ENCODE assay signal across 16 mouse cellular contexts in genomic region chr2:87394686-87395085, GRCm38 (mm10). TPM values are rescaled to one million over a fixed set of nuclear protein-coding genes. Genes with fewer than 3 reads are reported as not detected.
"Had no signal": no experiment of that assay in that cellular context is flagged by ENCODE, and none has a peak within 500 bp of the region (broad histone marks: within the 10 kb centered on the region; RNA-seq: fewer than 3 reads in every experiment).

No protein-coding gene starts in this region.

RNA-seq across cellular contexts. Expression of gene Olfr1122, which starts 9.0 kb away (rescaled TPM):
- total RNA-seq: layer of hippocampus, postnatal 14 days had no signal
- polyA plus RNA-seq: kidney, embryonic 15.5 days; limb, embryonic 12.5 days; limb, embryonic 15.5 days; liver, embryonic 11.5 days; liver, embryonic 14.5 days; liver, postnatal 0 days; lung, embryonic 15.5 days; midbrain, embryonic 10.5 days; midbrain, embryonic 13.5 days; neural tube, embryonic 12.5 days; neural tube, embryonic 15.5 days; stomach, embryonic 15.5 days; testis, adult 2 months; urinary bladder, adult 2 months had no signal

RNA-seq across cellular contexts. Expression of gene Olfr1123, which starts 21.7 kb away (rescaled TPM):
- total RNA-seq: layer of hippocampus, postnatal 14 days; left cerebral cortex, postnatal 4 days had no signal
- polyA plus RNA-seq: kidney, embryonic 15.5 days; limb, embryonic 12.5 days; limb, embryonic 15.5 days; liver, embryonic 11.5 days; liver, embryonic 14.5 days; liver, postnatal 0 days; lung, embryonic 15.5 days; midbrain, embryonic 10.5 days; midbrain, embryonic 13.5 days; neural tube, embryonic 12.5 days; neural tube, embryonic 15.5 days; stomach, embryonic 15.5 days; testis, adult 2 months; urinary bladder, adult 2 months had no signal

RNA-seq across cellular contexts. Expression of gene Olfr1121, which starts 25.0 kb away (rescaled TPM):
- total RNA-seq: layer of hippocampus, postnatal 14 days; left cerebral cortex, postnatal 4 days had no signal
- polyA plus RNA-seq: kidney, embryonic 15.5 days; limb, embryonic 12.5 days; limb, embryonic 15.5 days; liver, embryonic 11.5 days; liver, embryonic 14.5 days; liver, postnatal 0 days; lung, embryonic 15.5 days; midbrain, embryonic 10.5 days; midbrain, embryonic 13.5 days; neural tube, embryonic 12.5 days; neural tube, embryonic 15.5 days; stomach, embryonic 15.5 days; testis, adult 2 months; urinary bladder, adult 2 months had no signal

RNA-seq across cellular contexts. Expression of gene Olfr1124, which starts 35.4 kb away (rescaled TPM):
- total RNA-seq: layer of hippocampus, postnatal 14 days; left cerebral cortex, postnatal 4 days had no signal
- polyA plus RNA-seq: limb, embryonic 15.5 days; liver, embryonic 11.5 days; liver, embryonic 14.5 days; liver, postnatal 0 days; testis, adult 2 months; urinary bladder, adult 2 months had no signal

RNA-seq across cellular contexts. Expression of gene Olfr1120, which starts 40.1 kb away (rescaled TPM):
- total RNA-seq: layer of hippocampus, postnatal 14 days; left cerebral cortex, postnatal 4 days had no signal
- polyA plus RNA-seq: kidney, embryonic 15.5 days; limb, embryonic 12.5 days; limb, embryonic 15.5 days; liver, embryonic 11.5 days; liver, embryonic 14.5 days; liver, postnatal 0 days; lung, embryonic 15.5 days; midbrain, embryonic 10.5 days; midbrain, embryonic 13.5 days; neural tube, embryonic 12.5 days; neural tube, embryonic 15.5 days; stomach, embryonic 15.5 days; testis, adult 2 months; urinary bladder, adult 2 months had no signal
